Mouse (Mus musculus) hindbrain, embryonic 15.5 days (tissue): ENCODE results near the gene Foxn3. TPM values are rescaled to one million over a fixed set of nuclear protein-coding genes. Genes with fewer than 3 reads are reported as not detected.

Experiments
- ATAC-seq: fragments of 200-750 bp; cut with Nextera tagmentation; 2 replicates; pipeline ENCODE4 v1.8.0; 2017; ENCODE audit warnings: low read depth, moderate number of reproducible peaks, moderate TSS enrichment; ENCODE audit not compliant: low FRiP score
- H3K27ac ChIP-seq: fragments of 300-500 bp; sonication (generic); replicated peaks from 2 replicates; pipeline ENCODE4 v1.5.1; 2015; ENCODE audit warnings: mild to moderate bottlenecking, inconsistent platforms
- H3K27me3 ChIP-seq: fragments of 300-500 bp; sonication (generic); 2 replicates; pipeline ENCODE4 v1.6.1; 2015; ENCODE audit warnings: control low read depth, inconsistent platforms
- H3K36me3 ChIP-seq: fragments of 300-500 bp; sonication (generic); 2 replicates; pipeline ENCODE4 v1.6.1; 2015; ENCODE audit warnings: control low read depth, inconsistent platforms
- H3K4me1 ChIP-seq: fragments of 300-500 bp; sonication (generic); replicated peaks from 2 replicates; pipeline ENCODE4 v1.6.1; 2015; ENCODE audit warnings: control low read depth, inconsistent platforms
- H3K4me2 ChIP-seq: fragments of 300-500 bp; sonication (generic); 2 replicates; pipeline ENCODE4 v1.6.1; 2015; ENCODE audit warnings: moderate library complexity, mild to moderate bottlenecking, inconsistent platforms
- H3K4me3 ChIP-seq: fragments of 300-500 bp; sonication (generic); 2 replicates; pipeline ENCODE4 v1.5.1; 2015; ENCODE audit warnings: mild to moderate bottlenecking, inconsistent platforms
- H3K9ac ChIP-seq: fragments of 300-500 bp; sonication (generic); 2 replicates; pipeline ENCODE4 v1.6.1; 2015; ENCODE audit warnings: inconsistent platforms
- H3K9me3 ChIP-seq: fragments of 300-500 bp; sonication (generic); 2 replicates; pipeline ENCODE4 v1.6.1; 2016; ENCODE audit warnings: control low read depth, inconsistent platforms
- WGBS: fragments of 180-500 bp; shearing (Covaris S2); methylation state at CpG from one replicate; pipeline ENCODE4 v1.1.7; 2015; 5-methylcytosine and 5-hydroxymethylcytosine counted together
- polyA plus RNA-seq: library from polyadenylated mRNA; unstranded; fragments of >200 nt; fragmentation: Nextera tagmentation; extraction: Ambion mirVana; gene quantifications from 2 replicates; pipeline ENCODE4 v1.2.1, GENCODE M21; 2015

Foxn3 gene
- polyA plus RNA-seq, 1 experiment from 2014 or later: 78.1 TPM

- ATAC-seq: no peak
- 95% methylated on average over 5 of the region's 5 CpGs for WGBS
Observed at GRCm38 (mm10) chr12:99403004-99403403, 160.4 kb downstream of the Foxn3 start.

GRCm38 (mm10) chr12:99400907-99401306 lies 162.5 kb downstream of the Foxn3 start:
- H3K4me2 ChIP-seq: no peak overlapping the region
- H3K27ac ChIP-seq: no peak overlapping the region
- no peaks in the 10 kb centered on the region for H3K9me3 ChIP-seq
- ATAC-seq: no peak
- H3K4me1 ChIP-seq: no peaks in the 10 kb centered on the region
- H3K4me3 ChIP-seq: no peak overlapping the region
- H3K9ac ChIP-seq: no peak overlapping the region
- no peaks in the 10 kb centered on the region for H3K27me3 ChIP-seq
- WGBS: 94% methylated on average over 8 of the region's 8 CpGs
- no peaks in the 10 kb centered on the region for H3K36me3 ChIP-seq

More at GRCm38 (mm10) chr12:99403004-99403403, 160.4 kb downstream of the Foxn3 start:
- Histone ChIP-seq H3K27me3 (no peaks in the 10 kb centered on the region), H3K4me3 (no peak overlapping the region), H3K36me3 (no peaks in the 10 kb centered on the region), H3K4me2 (no peak overlapping the region), H3K9ac (no peak overlapping the region), H3K9me3 (no peaks in the 10 kb centered on the region), H3K4me1 (peaks cover 15% of the 10 kb centered on the region), H3K27ac (no peak overlapping the region)

GRCm38 (mm10) chr12:99399575-99399974 lies 163.8 kb downstream of the Foxn3 start:
- H3K9ac ChIP-seq: no peak overlapping the region
- H3K4me3 ChIP-seq: no peak overlapping the region
- no peak overlapping the region for H3K4me2 ChIP-seq
- no peaks in the 10 kb centered on the region for H3K36me3 ChIP-seq
- H3K4me1 ChIP-seq: no peaks in the 10 kb centered on the region
- H3K27me3 ChIP-seq: no peaks in the 10 kb centered on the region
- no peak for ATAC-seq
- whole genome bisulfite sequencing: 76% methylated on average over 4 of the region's 4 CpGs
- no peaks in the 10 kb centered on the region for H3K9me3 ChIP-seq
- H3K27ac ChIP-seq: no peak overlapping the region

- Histone ChIP-seq H3K27ac (no peak overlapping the region), H3K9ac (no peak overlapping the region), H3K36me3 (no peaks in the 10 kb centered on the region), H3K27me3 (no peaks in the 10 kb centered on the region), H3K9me3 (no peaks in the 10 kb centered on the region), H3K4me2 (no peak overlapping the region), H3K4me1 (peaks cover 10% of the 10 kb centered on the region), H3K4me3 (no peak overlapping the region)
- 97% methylated on average over 1 of the region's 1 CpGs for WGBS
- no peak for ATAC-seq
Observed at GRCm38 (mm10) chr12:99396461-99396860, 166.9 kb downstream of the Foxn3 start.

GRCm38 (mm10) chr12:99395082-99395481 lies 168.3 kb downstream of the Foxn3 start:
- no peaks in the 10 kb centered on the region for H3K36me3 ChIP-seq
- H3K4me2 ChIP-seq: no peak overlapping the region

GRCm38 (mm10) chr12:99394676-99395075 lies 168.7 kb downstream of the Foxn3 start:
- peaks cover 28% of the 10 kb centered on the region for H3K4me1 ChIP-seq
- H3K36me3 ChIP-seq: no peaks in the 10 kb centered on the region
- H3K9me3 ChIP-seq: no peaks in the 10 kb centered on the region
- H3K9ac ChIP-seq: no peak overlapping the region
- no peak for ATAC-seq
- 59% methylated on average over 5 of the region's 5 CpGs for WGBS
- H3K27me3 ChIP-seq: no peaks in the 10 kb centered on the region
- H3K4me2 ChIP-seq: no peak overlapping the region
- no peak overlapping the region for H3K27ac ChIP-seq
- H3K4me3 ChIP-seq: no peak overlapping the region

More at GRCm38 (mm10) chr12:99395082-99395481, 168.3 kb downstream of the Foxn3 start:
- H3K9me3 ChIP-seq: no peaks in the 10 kb centered on the region
- WGBS: 92% methylated on average over 3 of the region's 3 CpGs
- no peak overlapping the region for H3K9ac ChIP-seq
- no peak for ATAC-seq
- H3K4me1 ChIP-seq: peaks cover 23% of the 10 kb centered on the region
- no peak overlapping the region for H3K4me3 ChIP-seq
- H3K27ac ChIP-seq: no peak overlapping the region
- H3K27me3 ChIP-seq: no peaks in the 10 kb centered on the region

- peak overlapping the region; percentile 90; the same call in 1 of the 2 replicates for H3K27ac ChIP-seq
- no peaks in the 10 kb centered on the region for H3K36me3 ChIP-seq
- H3K9me3 ChIP-seq: no peaks in the 10 kb centered on the region
- 52% methylated on average over 11 of the region's 11 CpGs for WGBS
- no peaks in the 10 kb centered on the region for H3K27me3 ChIP-seq
- H3K4me3 ChIP-seq: peak overlapping the region; percentile 92
- peak overlapping the region; percentile 92 for H3K4me2 ChIP-seq
- peaks cover 28% of the 10 kb centered on the region for H3K4me1 ChIP-seq
- H3K9ac ChIP-seq: peak overlapping the region; percentile 83; the same call in 1 of the 2 replicates
- no peak for ATAC-seq
Observed at GRCm38 (mm10) chr12:99393867-99394630, 169.3 kb downstream of the Foxn3 start.

GRCm38 (mm10) chr12:99392944-99393866 lies 170.2 kb downstream of the Foxn3 start:
- peak overlapping the region; percentile 90 for H3K27ac ChIP-seq
- peak overlapping the region; percentile 92 for H3K4me2 ChIP-seq
- peak; percentile 82 for ATAC-seq
- H3K9me3 ChIP-seq: no peaks in the 10 kb centered on the region
- peak overlapping the region; percentile 92 for H3K4me3 ChIP-seq
- H3K9ac ChIP-seq: peak overlapping the region; percentile 83
- H3K4me1 ChIP-seq: peaks cover 28% of the 10 kb centered on the region
- under 1% methylated on average over 64 of the region's 71 CpGs for WGBS
- no peaks in the 10 kb centered on the region for H3K27me3 ChIP-seq
- peaks cover 3% of the 10 kb centered on the region; the same call in 1 of the 2 replicates for H3K36me3 ChIP-seq

GRCm38 (mm10) chr12:99391942-99392880 lies 171.2 kb downstream of the Foxn3 start:
- Histone ChIP-seq H3K27me3 (no peaks in the 10 kb centered on the region), H3K27ac (peak overlapping the region; percentile 90), H3K9me3 (no peaks in the 10 kb centered on the region), H3K4me2 (peak overlapping the region; percentile 92), H3K4me1 (peaks cover 28% of the 10 kb centered on the region), H3K36me3 (peaks cover 4% of the 10 kb centered on the region; the same call in 1 of the 2 replicates), H3K4me3 (peak overlapping the region; percentile 92), H3K9ac (peak overlapping the region; percentile 83)
- under 1% methylated on average over 71 of the region's 87 CpGs for WGBS
- ATAC-seq: peak; percentile 91

- Histone ChIP-seq H3K4me1 (peaks cover 39% of the 10 kb centered on the region), H3K27me3 (no peaks in the 10 kb centered on the region), H3K9me3 (no peaks in the 10 kb centered on the region), H3K36me3 (peaks cover 4% of the 10 kb centered on the region; the same call in 1 of the 2 replicates), H3K27ac (no peak overlapping the region), H3K9ac (no peak overlapping the region), H3K4me3 (no peak overlapping the region), H3K4me2 (no peak overlapping the region)
- 76% methylated on average over 5 of the region's 5 CpGs for WGBS
- no peak for ATAC-seq
Observed at GRCm38 (mm10) chr12:99390429-99390828, 173.0 kb downstream of the Foxn3 start.

GRCm38 (mm10) chr12:99389244-99389643 lies 174.1 kb downstream of the Foxn3 start:
- ATAC-seq: no peak
- peaks cover 39% of the 10 kb centered on the region for H3K4me1 ChIP-seq
- H3K36me3 ChIP-seq: peaks cover 4% of the 10 kb centered on the region; the same call in 1 of the 2 replicates
- WGBS: 92% methylated on average over 7 of the region's 7 CpGs
- no peaks in the 10 kb centered on the region for H3K27me3 ChIP-seq
- H3K9me3 ChIP-seq: no peaks in the 10 kb centered on the region
- no peak overlapping the region for H3K4me3 ChIP-seq
- H3K9ac ChIP-seq: no peak overlapping the region
- H3K27ac ChIP-seq: no peak overlapping the region
- no peak overlapping the region for H3K4me2 ChIP-seq
